Mouse (Mus musculus): ENCODE data around the gene Pask.

Pask gene

GRCm38 (mm10) chr1:93277041-93277440 is 66.2 kb downstream of the Pask start:
- no peak for DNase-seq (ENCODE audit: low spot score)

GRCm38 (mm10) chr1:93275561-93275960 is 67.7 kb downstream of the Pask start:
- no peak for DNase-seq (ENCODE audit: low spot score)

- no peak for DNase-seq (ENCODE audit: low spot score)
These were observed 70.9 kb downstream of the Pask start for GRCm38 (mm10) chr1:93272409-93272821.

- no peak for DNase-seq (ENCODE audit: low spot score)
These were observed 71.5 kb downstream of the Pask start for GRCm38 (mm10) chr1:93271751-93272150.

GRCm38 (mm10) chr1:93270516-93271240 is 72.6 kb downstream of the Pask start:
- DNase-seq (ENCODE audit: low spot score), result no peak

- no peak for DNase-seq (ENCODE audit: low spot score)
These were observed 75.0 kb downstream of the Pask start for GRCm38 (mm10) chr1:93268246-93268645.

- no peak for DNase-seq (ENCODE audit: low spot score)
These were observed 76.1 kb downstream of the Pask start for GRCm38 (mm10) chr1:93267207-93267606.
